Mouse (Mus musculus) CH12.LX (cell line): ENCODE data around the gene Ptprd. TPM values are rescaled to one million over a fixed set of nuclear protein-coding genes. Genes with fewer than 3 reads are reported as not detected.

Experiments used
- DNase-seq: peaks from one replicate; pipeline ENCODE4 v3.0.0-alpha.2; 2013; ENCODE audit errors: extremely low read depth
- H3K27ac ChIP-seq: 2 replicates; pipeline ENCODE4 v1.5.1; 2012; ENCODE audit warnings: low read depth, mild to moderate bottlenecking, control low read depth, moderate library complexity; ENCODE audit not compliant: insufficient read depth
- H3K27me3 ChIP-seq: replicated peaks from 2 replicates; pipeline ENCODE3; 2012; ENCODE audit warnings: inconsistent platforms
- H3K36me3 ChIP-seq, 2 experiments: replicated peaks in 1 of 2; 2 replicates each; pipeline versions ENCODE3 to v1.6.1; 2012; ENCODE audit warnings: inconsistent platforms in 1 of 2, low read length in 1 of 2, mild to moderate bottlenecking in 1 of 2, mixed read lengths in 1 of 2, moderate library complexity in 1 of 2; ENCODE audit not compliant: control insufficient read depth in 1 of 2, insufficient read depth in 1 of 2
- H3K4me1 ChIP-seq, 2 experiments: 2 replicates each; pipeline ENCODE4 v1.6.1; 2012; ENCODE audit warnings: inconsistent platforms in 1 of 2, moderate library complexity in 1 of 2; ENCODE audit not compliant: insufficient read depth in 2 of 2, control insufficient read depth in 1 of 2
- H3K4me2 ChIP-seq: 2 replicates; pipeline ENCODE4 v1.6.1; 2012; ENCODE audit warnings: low read depth, mild to moderate bottlenecking, control low read depth; ENCODE audit not compliant: poor library complexity, insufficient read depth, severe bottlenecking
- H3K4me3 ChIP-seq, 3 experiments: fragments of 150-350 bp in 1 of 3; sonication (generic) in 1 of 3; replicated peaks in 1 of 3; 2 replicates each; pipeline versions ENCODE3 to v1.5.1; 2011 to 2012; ENCODE audit warnings: low read depth in 2 of 3, low read length in 2 of 3, mild to moderate bottlenecking in 2 of 3, moderate library complexity in 2 of 3, control low read depth in 1 of 3, improper control_type of control experiment in 1 of 3, inconsistent platforms in 1 of 3, mixed read lengths in 1 of 3; ENCODE audit not compliant: poor library complexity in 1 of 3
- H3K79me2 ChIP-seq: replicated peaks from 2 replicates; pipeline ENCODE4 v1.6.1; 2012; ENCODE audit warnings: mild to moderate bottlenecking, moderate library complexity; ENCODE audit not compliant: control insufficient read depth, poor library complexity, insufficient read depth, severe bottlenecking; ENCODE audit errors: extremely low read depth
- H3K9ac ChIP-seq: 2 replicates; pipeline ENCODE4 v1.6.1; 2012; ENCODE audit warnings: low read depth, mild to moderate bottlenecking, control low read depth, moderate library complexity; ENCODE audit not compliant: insufficient read depth
- H3K9me3 ChIP-seq: replicated peaks from 2 replicates; pipeline ENCODE3; 2012; ENCODE audit warnings: low read length, inconsistent platforms, mixed read lengths
- BHLHE40 ChIP-seq: IDR thresholded peaks from 2 replicates; pipeline ENCODE4 v1.6.1; 2011; ENCODE audit warnings: mild to moderate bottlenecking, low read depth, low read length, improper control_type of control experiment
- CHD1 ChIP-seq: IDR thresholded peaks from 2 replicates; pipeline ENCODE4 v1.6.1; 2012; ENCODE audit warnings: low read depth, low read length, improper control_type of control experiment, inconsistent platforms
- CTCF ChIP-seq, 2 experiments: IDR thresholded peaks in 1 of 2; conservative IDR thresholded peaks in 1 of 2; 2 replicates each; pipeline ENCODE4 v1.5.1; 2011 to 2012; ENCODE audit warnings: low read depth in 2 of 2, low read length in 2 of 2, improper control_type of control experiment in 1 of 2, inconsistent platforms in 1 of 2, mild to moderate bottlenecking in 1 of 2, moderate library complexity in 1 of 2
- E2F4 ChIP-seq: IDR thresholded peaks from 2 replicates; pipeline ENCODE4 v1.6.1; 2011; ENCODE audit warnings: low read depth, low read length, improper control_type of control experiment; ENCODE audit not compliant: insufficient replicate concordance
- EP300 ChIP-seq: IDR thresholded peaks from 2 replicates; pipeline ENCODE4 v1.6.1; 2011; ENCODE audit warnings: low read length, improper control_type of control experiment
- ETS1 ChIP-seq: conservative IDR thresholded peaks from 2 replicates; pipeline ENCODE4 v1.6.1; 2012; ENCODE audit warnings: low read depth, mild to moderate bottlenecking, inconsistent platforms, low read length, improper control_type of control experiment, moderate library complexity
- HCFC1 ChIP-seq: IDR thresholded peaks from 2 replicates; pipeline ENCODE4 v1.6.1; 2012; ENCODE audit warnings: low read depth, mild to moderate bottlenecking, inconsistent platforms, low read length, improper control_type of control experiment
- IRF4 ChIP-seq: IDR thresholded peaks from 2 replicates; pipeline ENCODE4 v1.6.1; 2014; ENCODE audit warnings: low read depth, mild to moderate bottlenecking, inconsistent platforms, low read length, improper control_type of control experiment
- JUN ChIP-seq: IDR thresholded peaks from 2 replicates; pipeline ENCODE4 v1.6.1; 2011; ENCODE audit warnings: low read depth, mild to moderate bottlenecking, low read length, improper control_type of control experiment, moderate library complexity; ENCODE audit not compliant: insufficient read depth
- KAT2A ChIP-seq: IDR thresholded peaks from 2 replicates; pipeline ENCODE4 v1.6.1; 2012; ENCODE audit warnings: low read length, improper control_type of control experiment, inconsistent platforms; ENCODE audit not compliant: insufficient replicate concordance
- MAFK ChIP-seq: IDR thresholded peaks from 2 replicates; pipeline ENCODE4 v1.6.1; 2011; ENCODE audit warnings: low read length, improper control_type of control experiment; ENCODE audit not compliant: insufficient replicate concordance
- MAX ChIP-seq: IDR thresholded peaks from 2 replicates; pipeline ENCODE4 v1.6.1; 2011; ENCODE audit warnings: low read length, improper control_type of control experiment
- MAZ ChIP-seq: IDR thresholded peaks from 2 replicates; pipeline ENCODE4 v1.6.1; 2012; ENCODE audit warnings: low read depth, mild to moderate bottlenecking, inconsistent platforms, low read length, improper control_type of control experiment, moderate library complexity
- MEF2A ChIP-seq: IDR thresholded peaks from 2 replicates; pipeline ENCODE4 v1.6.1; 2014; ENCODE audit warnings: low read depth, mild to moderate bottlenecking, inconsistent platforms, low read length, improper control_type of control experiment, borderline replicate concordance
- MYC ChIP-seq: IDR thresholded peaks from 2 replicates; pipeline ENCODE4 v1.6.1; 2011; ENCODE audit warnings: low read depth, mild to moderate bottlenecking, improper control_type of control experiment, low read length
- NELFE ChIP-seq: IDR thresholded peaks from 2 replicates; pipeline ENCODE4 v1.6.1; 2011; ENCODE audit warnings: low read depth, low read length, improper control_type of control experiment
- PAX5 ChIP-seq: IDR thresholded peaks from 2 replicates; pipeline ENCODE4 v1.6.1; 2012; ENCODE audit warnings: low read length, inconsistent platforms, mixed read lengths
- RAD21 ChIP-seq: IDR thresholded peaks from 2 replicates; pipeline ENCODE4 v1.6.1; 2011; ENCODE audit warnings: low read depth, mild to moderate bottlenecking, low read length, improper control_type of control experiment, moderate library complexity
- RCOR1 ChIP-seq: conservative IDR thresholded peaks from 2 replicates; pipeline ENCODE4 v1.6.1; 2012; ENCODE audit warnings: low read depth, mild to moderate bottlenecking, inconsistent platforms, low read length, improper control_type of control experiment
- SMC3 ChIP-seq: IDR thresholded peaks from 2 replicates; pipeline ENCODE4 v1.6.1; 2011; ENCODE audit warnings: low read depth, low read length, improper control_type of control experiment
- TBP ChIP-seq: conservative IDR thresholded peaks from 2 replicates; pipeline ENCODE4 v1.6.1; 2011; ENCODE audit warnings: low read depth, low read length, improper control_type of control experiment
- TCF12 ChIP-seq: IDR thresholded peaks from 2 replicates; pipeline ENCODE4 v1.6.1; 2014; ENCODE audit warnings: low read depth, mild to moderate bottlenecking, inconsistent platforms, low read length, improper control_type of control experiment
- USF1 ChIP-seq: IDR thresholded peaks from 2 replicates; pipeline ENCODE4 v1.6.1; 2014; ENCODE audit warnings: low read depth, mild to moderate bottlenecking, inconsistent platforms, low read length, improper control_type of control experiment
- ZKSCAN1 ChIP-seq: IDR thresholded peaks from 2 replicates; pipeline ENCODE4 v1.6.1; 2012; ENCODE audit warnings: low read depth, inconsistent platforms, low read length, improper control_type of control experiment, borderline replicate concordance
- ZMIZ1 ChIP-seq: IDR thresholded peaks from 2 replicates; pipeline ENCODE4 v1.6.1; 2012; ENCODE audit warnings: low read depth, mild to moderate bottlenecking, inconsistent platforms, low read length, improper control_type of control experiment
- dilution Hi-C: fragments of 300-500 bp; cut with MboI; formaldehyde crosslinking; loops from 2 replicates; pipeline ENCODE4 v1.14.3; 2020; ENCODE audit warnings: low sequenced_read_pairs; ENCODE audit not compliant: extremely low pct_unique_long_range_greater_than_20kb, extremely low pct_ligation_motif_present
- in situ Hi-C: fragments of 300-500 bp; cut with MboI; formaldehyde crosslinking; loops from 3 replicates; pipeline ENCODE4 v1.14.3; 2019; ENCODE audit warnings: low sequenced_read_pairs, low pct_ligation_motif_present, low pct_unique_long_range_greater_than_20kb, mixed read lengths
- polyA plus RNA-seq: library from polyadenylated mRNA; unstranded; fragments of >175 nt; gene quantifications from 2 replicates; pipeline ENCODE4 v1.2.1, GENCODE M21; 2012; ENCODE audit warnings: low read depth; ENCODE audit not compliant: insufficient read length
- total RNA-seq, 2 experiments: library from RNA; depleted of rRNA; stranded (reverse); fragments of 300-350 nt in 1 of 2; fragments of >200 nt in 1 of 2; gene quantifications; 2 replicates each; pipeline ENCODE4 v1.2.3; 2012 to 2014

Gene Ptprd
- total and polyA plus RNA-seq, 3 experiments = not detected

DNA sequence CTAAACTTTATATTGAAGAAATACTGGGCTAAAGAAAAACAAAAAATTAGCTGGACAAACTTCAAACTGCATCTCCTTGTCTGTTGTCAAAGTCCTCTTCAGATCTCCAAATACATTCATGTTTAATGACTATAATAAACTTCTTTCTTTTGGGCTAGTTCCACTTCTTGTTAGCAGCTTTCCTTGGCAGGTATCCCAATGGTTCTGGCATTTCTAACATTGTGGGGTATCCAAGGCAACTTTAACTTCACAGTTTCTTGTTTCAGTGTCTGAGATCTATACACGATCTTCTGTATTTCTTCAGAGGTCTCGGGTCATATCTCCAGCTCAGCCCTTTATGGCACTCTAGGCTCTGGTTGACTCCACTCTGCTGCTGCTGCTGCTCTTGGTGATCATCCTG is 434.5 kb downstream of the Ptprd start:
- Histone ChIP-seq H3K36me3 (no peaks in the 10 kb centered on the region), H3K4me2 (no peak overlapping the region)
- in situ Hi-C loops = no loop called here

DNA sequence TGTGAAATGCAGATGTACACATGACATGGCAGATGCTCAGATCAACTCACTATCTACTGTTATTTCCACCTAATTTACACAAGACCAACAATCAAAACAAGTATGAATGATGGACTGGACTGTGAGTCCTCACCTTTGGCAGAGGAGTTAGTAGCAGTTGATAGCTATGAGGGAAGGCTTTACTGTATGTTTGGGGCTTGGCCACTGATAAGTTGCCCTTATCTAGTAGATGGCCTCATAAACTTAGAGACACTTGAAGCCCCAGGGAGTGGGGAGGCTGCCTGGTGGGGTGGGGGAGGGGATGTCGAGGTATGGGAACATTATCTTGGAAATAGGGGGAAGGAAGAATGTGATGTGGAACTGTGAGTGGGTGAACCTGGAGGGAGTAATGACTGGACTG is 448.0 kb downstream of the Ptprd start:
- Histone ChIP-seq H3K9me3 (peaks cover 8% of the 10 kb centered on the region), H3K9ac (no peak overlapping the region), H3K36me3 (no peaks in the 10 kb centered on the region), H3K4me2 (no peak overlapping the region), H3K4me3 (no peak overlapping the region), H3K4me1 (no peaks in the 10 kb centered on the region), H3K27me3 (no peaks in the 10 kb centered on the region), H3K79me2 (no peaks in the 10 kb centered on the region), H3K27ac (no peak overlapping the region)
- dilution Hi-C loops = no loop called here
- no peak for DNase-seq
- TF ChIP-seq CTCF (conservative IDR thresholded peaks at IDR 0.05 in 1 of 2, IDR thresholded peaks at IDR 0.05 in 1 of 2; ENCODE audit: low read depth in 2 of 2, low read length in 2 of 2) (no peak), RAD21 (no peak), KAT2A (no peak), ETS1 (no peak), SMC3 (no peak), EP300 (no peak), NELFE (no peak), PAX5 (no peak), MAZ (no peak), CHD1 (no peak), MAX (no peak), ZKSCAN1 (no peak), TBP (no peak), BHLHE40 (no peak), E2F4 (no peak), ZMIZ1 (no peak), IRF4 (no peak), MYC (no peak)
- in situ Hi-C loops = no loop called here

More for the DNA sequence above, 434.5 kb downstream of the Ptprd start:
- no peaks in the 10 kb centered on the region for H3K4me1 ChIP-seq
- no peak overlapping the region for H3K9ac ChIP-seq
- no peaks in the 10 kb centered on the region for H3K27me3 ChIP-seq
- peaks cover 20% of the 10 kb centered on the region for H3K9me3 ChIP-seq
- dilution Hi-C loops = no loop called here
- no peak overlapping the region for H3K27ac ChIP-seq
- TF ChIP-seq EP300 (no peak), HCFC1 (no peak), TCF12 (no peak), USF1 (no peak), MEF2A (no peak), BHLHE40 (no peak), MYC (no peak), ZKSCAN1 (no peak), JUN (no peak), MAZ (no peak), RCOR1 (no peak), RAD21 (no peak), MAFK (no peak), ZMIZ1 (no peak)
- no peak overlapping the region for H3K4me3 ChIP-seq
- no peak for DNase-seq
- no peaks in the 10 kb centered on the region for H3K79me2 ChIP-seq
